Mouse (Mus musculus) limb, embryonic 12.5 days (tissue): Measurements from ENCODE around the gene Klf13. TPM values are rescaled to one million over a fixed set of nuclear protein-coding genes. Genes with fewer than 3 reads are reported as not detected.
A peak's percentile ranks its signal among the peaks of the same experiment; 100 is the strongest.

ENCODE experiments used
- ATAC-seq: fragments of 200-750 bp; cut with Nextera tagmentation; 2 replicates; pipeline ENCODE4 v1.8.0; 2017; ENCODE audit warnings: low read depth, moderate TSS enrichment; ENCODE audit not compliant: insufficient number of reproducible peaks, insufficient read depth, low FRiP score, low TSS enrichment
- H3K27ac ChIP-seq: fragments of 300-500 bp; sonication (generic); 2 replicates; pipeline ENCODE4 v1.5.1; 2016; ENCODE audit warnings: mild to moderate bottlenecking, moderate library complexity
- H3K27me3 ChIP-seq: fragments of 300-500 bp; sonication (generic); 2 replicates; pipeline ENCODE4 v1.6.1; 2016; ENCODE audit warnings: mild to moderate bottlenecking, moderate library complexity
- H3K36me3 ChIP-seq: fragments of 300-500 bp; sonication (generic); 2 replicates; pipeline ENCODE4 v1.6.1; 2016; ENCODE audit warnings: mild to moderate bottlenecking, moderate library complexity
- H3K4me1 ChIP-seq: fragments of 300-500 bp; sonication (generic); replicated peaks from 2 replicates; pipeline ENCODE4 v1.6.1; 2016
- H3K4me2 ChIP-seq: fragments of 300-500 bp; sonication (generic); 2 replicates; pipeline ENCODE4 v1.6.1; 2016; ENCODE audit warnings: mild to moderate bottlenecking, moderate library complexity
- H3K4me3 ChIP-seq: fragments of 300-500 bp; sonication (generic); replicated peaks from 2 replicates; pipeline ENCODE4 v1.5.1; 2016; ENCODE audit warnings: mild to moderate bottlenecking
- H3K9ac ChIP-seq: fragments of 300-500 bp; sonication (generic); replicated peaks from 2 replicates; pipeline ENCODE4 v1.6.1; 2016; ENCODE audit warnings: mild to moderate bottlenecking, moderate library complexity
- H3K9me3 ChIP-seq: fragments of 300-500 bp; sonication (generic); 2 replicates; pipeline ENCODE4 v1.6.1; 2016; ENCODE audit warnings: mild to moderate bottlenecking, moderate library complexity
- WGBS: fragments of 180-500 bp; shearing (Covaris S2); methylation state at CpG from one replicate; pipeline ENCODE4 v1.1.7; 2016; 5-methylcytosine and 5-hydroxymethylcytosine counted together
- polyA plus RNA-seq: library from polyadenylated mRNA; unstranded; fragments of >200 nt; fragmentation: Nextera tagmentation; extraction: Ambion mirVana; gene quantifications from 2 replicates; pipeline ENCODE4 v1.2.1, GENCODE M21; 2016

Klf13 gene
- polyA plus RNA-seq, 1 experiment from 2014 or later = 17.0 TPM

GRCm38 (mm10) chr7:63922975-63923374 lies 15.7 kb downstream of the Klf13 start:
- peaks cover 36% of the 10 kb centered on the region for H3K4me1 ChIP-seq
- WGBS = 97% methylated on average over 1 of the region's 1 CpGs

DNA sequence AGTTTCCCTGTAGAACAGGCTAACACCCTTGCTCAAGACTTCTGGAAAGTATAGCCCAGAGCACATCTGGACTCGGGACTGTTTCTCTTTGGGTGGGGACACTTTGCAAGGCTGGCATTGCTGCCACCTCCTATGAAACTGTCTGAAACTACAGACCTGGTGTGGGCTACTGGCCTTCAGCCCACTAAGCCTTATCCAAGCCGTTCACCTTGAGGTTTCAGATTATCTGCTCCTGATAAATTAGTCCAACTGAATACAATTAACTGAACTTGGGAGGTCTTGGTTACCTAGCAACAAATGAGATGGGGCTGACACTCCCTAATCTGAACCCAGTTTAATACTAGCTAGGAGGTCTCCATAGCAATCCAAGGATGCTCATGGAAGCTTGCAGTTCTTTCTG lies 16.1 kb downstream of the Klf13 start:
- Histone ChIP-seq H3K27ac (no peak overlapping the region), H3K36me3 (no peaks in the 10 kb centered on the region), H3K4me1 (peaks cover 36% of the 10 kb centered on the region), H3K27me3 (no peaks in the 10 kb centered on the region), H3K4me3 (no peak overlapping the region), H3K9me3 (no peaks in the 10 kb centered on the region), H3K4me2 (no peak overlapping the region), H3K9ac (no peak overlapping the region)
- ATAC-seq = no peak
- WGBS = 71% methylated on average over 2 of the region's 2 CpGs

More at GRCm38 (mm10) chr7:63922975-63923374, 15.7 kb downstream of the Klf13 start:
- H3K27ac ChIP-seq = no peak overlapping the region
- H3K9me3 ChIP-seq = no peaks in the 10 kb centered on the region
- H3K4me2 ChIP-seq = no peak overlapping the region
- no peaks in the 10 kb centered on the region for H3K27me3 ChIP-seq
- no peaks in the 10 kb centered on the region for H3K36me3 ChIP-seq
- H3K9ac ChIP-seq = no peak overlapping the region
- H3K4me3 ChIP-seq = no peak overlapping the region
- no peak for ATAC-seq

DNA sequence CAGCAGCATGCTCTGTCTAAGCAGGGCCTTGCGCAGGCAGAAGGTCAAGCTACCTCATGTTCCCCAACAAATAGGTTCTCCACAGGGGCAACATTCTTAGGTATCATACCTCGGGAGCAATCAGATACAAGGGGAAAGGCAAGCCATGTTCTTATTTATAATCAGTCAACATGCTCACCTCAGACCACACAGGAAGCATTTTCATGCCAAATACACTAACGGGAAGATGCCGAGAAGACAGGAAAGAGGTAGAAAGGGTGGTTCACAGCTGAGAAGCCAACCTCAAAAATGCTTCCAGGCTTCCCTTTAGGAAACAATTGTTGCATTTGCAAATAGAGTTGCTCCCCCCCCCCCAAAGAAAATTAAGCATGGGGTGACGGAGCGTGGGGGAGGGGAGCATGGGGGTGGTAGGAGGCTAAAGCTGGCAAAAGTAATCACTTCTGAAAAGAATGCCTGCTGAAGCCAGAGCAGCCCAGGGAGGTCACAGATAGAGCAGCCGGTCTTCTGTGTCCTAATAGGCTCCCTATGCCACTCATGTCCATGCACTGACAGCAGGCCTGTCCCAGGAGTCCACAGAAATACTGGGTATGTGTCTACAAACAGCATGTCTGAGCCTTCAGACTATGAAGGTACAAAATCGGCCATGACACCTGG lies 16.7 kb downstream of the Klf13 start:
- no peak overlapping the region for H3K4me3 ChIP-seq
- no peaks in the 10 kb centered on the region for H3K27me3 ChIP-seq
- peaks cover 36% of the 10 kb centered on the region for H3K4me1 ChIP-seq
- H3K4me2 ChIP-seq = no peak overlapping the region
- no peak for ATAC-seq
- no peak overlapping the region for H3K27ac ChIP-seq
- 84% methylated on average over 8 of the region's 8 CpGs for WGBS
- H3K36me3 ChIP-seq = no peaks in the 10 kb centered on the region
- H3K9me3 ChIP-seq = no peaks in the 10 kb centered on the region
- H3K9ac ChIP-seq = no peak overlapping the region

- WGBS = 85% methylated on average over 12 of the region's 12 CpGs
- H3K9me3 ChIP-seq = no peaks in the 10 kb centered on the region
- H3K4me3 ChIP-seq = no peak overlapping the region
- no peak overlapping the region for H3K9ac ChIP-seq
- H3K27ac ChIP-seq = no peak overlapping the region
- H3K27me3 ChIP-seq = no peaks in the 10 kb centered on the region
- H3K4me2 ChIP-seq = no peak overlapping the region
- H3K4me1 ChIP-seq = peaks cover 17% of the 10 kb centered on the region
- no peaks in the 10 kb centered on the region for H3K36me3 ChIP-seq
- ATAC-seq = no peak
Observed at GRCm38 (mm10) chr7:63918771-63919768, 19.6 kb downstream of the Klf13 start.

GRCm38 (mm10) chr7:63917693-63918092 lies 21.0 kb downstream of the Klf13 start:
- Histone ChIP-seq H3K9ac (no peak overlapping the region), H3K4me3 (no peak overlapping the region), H3K4me2 (no peak overlapping the region), H3K27ac (no peak overlapping the region), H3K4me1 (peaks cover 25% of the 10 kb centered on the region), H3K36me3 (no peaks in the 10 kb centered on the region), H3K9me3 (no peaks in the 10 kb centered on the region), H3K27me3 (no peaks in the 10 kb centered on the region)
- WGBS = 78% methylated on average over 6 of the region's 6 CpGs
- no peak for ATAC-seq

DNA sequence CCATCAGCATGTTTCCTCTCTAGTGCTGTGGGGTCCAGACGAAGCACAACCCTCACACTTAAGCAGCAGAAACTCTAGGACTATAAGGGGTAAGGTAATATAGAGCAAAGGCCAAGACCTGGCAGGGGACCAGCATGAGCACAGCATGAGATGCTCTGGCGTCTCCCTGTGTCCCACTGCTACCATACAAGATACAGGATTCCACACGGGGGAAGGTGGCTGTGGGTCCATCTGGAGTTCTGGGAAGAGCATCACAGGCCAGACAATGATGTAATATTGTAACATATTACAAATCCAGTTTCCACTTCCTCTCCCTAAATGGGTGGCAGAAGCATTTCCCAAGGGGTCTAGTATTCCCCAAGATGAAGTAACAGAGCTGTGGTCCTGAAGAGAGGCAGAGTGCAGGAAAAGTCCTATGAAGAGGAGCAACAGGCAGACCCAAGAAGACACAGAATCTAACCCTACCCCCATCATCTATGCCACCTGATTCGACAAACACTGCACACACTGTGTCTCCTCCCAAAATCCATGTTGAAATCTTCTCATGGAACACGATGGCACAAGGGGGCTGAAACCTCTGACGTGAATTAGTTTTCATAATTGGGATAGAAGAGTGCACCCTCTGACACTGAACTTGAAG lies 22.3 kb downstream of the Klf13 start, which contains the start of gene E030018B13Rik:
E030018B13Rik (plus strand) TSS at position 590 of the 640 bp plus-strand sequence.
- H3K9ac ChIP-seq = no peak within 1 kb of the TSS
- WGBS = 85% methylated on average over 6 of the region's 6 CpGs
- no peak within 1 kb of the TSS for H3K4me2 ChIP-seq
- peaks cover 34% of the 10 kb centered on the region for H3K4me1 ChIP-seq
- no peaks in the 10 kb centered on the region for H3K27me3 ChIP-seq
- no peak for ATAC-seq
- H3K27ac ChIP-seq = no peak within 1 kb of the TSS
- H3K36me3 ChIP-seq = no peaks in the 10 kb centered on the region
- no peak within 1 kb of the TSS for H3K4me3 ChIP-seq
- no peaks in the 10 kb centered on the region for H3K9me3 ChIP-seq

DNA sequence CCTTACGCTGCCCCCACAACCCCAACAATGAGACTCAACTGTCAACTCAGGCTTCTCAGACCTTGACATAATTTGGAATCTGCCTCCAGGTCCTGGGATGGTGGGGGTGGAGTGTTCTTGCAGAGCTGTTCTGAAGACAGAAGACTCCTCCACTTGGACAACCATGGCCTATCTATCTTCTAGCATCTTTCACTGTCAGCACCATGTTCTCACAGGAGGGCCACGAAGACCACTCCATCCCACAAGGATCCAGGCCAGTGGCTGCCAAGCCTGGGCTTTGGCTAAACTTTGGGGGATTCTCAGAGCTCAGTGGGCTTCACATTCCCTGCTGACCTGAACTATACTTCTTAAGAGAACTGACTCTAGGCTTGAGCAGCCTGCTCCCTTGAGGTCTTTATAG lies 23.8 kb downstream of the Klf13 start:
- Histone ChIP-seq H3K9ac (no peak overlapping the region), H3K4me1 (peaks cover 48% of the 10 kb centered on the region), H3K9me3 (no peaks in the 10 kb centered on the region), H3K4me3 (no peak overlapping the region), H3K27ac (no peak overlapping the region), H3K27me3 (no peaks in the 10 kb centered on the region), H3K4me2 (no peak overlapping the region), H3K36me3 (no peaks in the 10 kb centered on the region)
- WGBS = 89% methylated on average over 2 of the region's 2 CpGs
- no peak for ATAC-seq

GRCm38 (mm10) chr7:63913724-63914692 lies 24.7 kb downstream of the Klf13 start:
- ATAC-seq = no peak
- H3K27ac ChIP-seq = peak overlapping the region; percentile 53

DNA sequence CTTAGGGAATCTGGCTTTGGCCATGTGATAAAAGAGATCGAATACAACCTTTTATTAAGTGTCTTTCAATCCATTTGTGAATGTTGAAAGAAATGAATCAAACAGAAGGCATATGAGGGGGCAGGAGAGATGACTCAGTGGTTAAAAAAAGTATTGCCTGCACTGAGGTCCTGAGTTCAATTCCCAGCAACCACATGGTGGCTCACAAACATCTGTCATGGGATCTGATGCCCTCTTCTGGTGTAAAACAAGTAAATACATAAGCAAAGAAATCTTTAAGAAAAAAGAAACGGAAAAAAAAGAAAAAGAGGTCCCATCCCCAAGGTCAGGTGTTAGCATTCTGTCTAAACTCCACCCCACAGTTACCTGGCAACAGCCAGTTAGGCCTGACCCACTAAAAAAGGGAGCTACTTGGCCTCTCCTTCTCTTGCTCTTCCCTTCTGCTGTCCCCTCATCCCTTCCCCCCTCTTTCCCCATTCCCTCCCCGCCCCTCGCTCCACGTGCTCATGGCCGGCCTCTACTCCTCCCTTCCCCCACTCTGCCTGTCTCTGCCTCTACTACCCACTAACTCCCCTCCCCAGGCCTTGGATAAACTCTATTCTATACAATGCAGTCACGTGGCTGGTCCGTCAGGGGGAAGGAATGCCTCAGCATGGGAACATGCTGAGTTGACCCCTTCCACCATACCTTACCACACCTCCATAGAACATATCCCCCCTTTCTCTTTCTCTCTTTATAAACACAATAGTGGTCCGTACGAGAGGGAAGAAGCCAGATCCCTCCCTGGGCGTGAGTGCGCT lies 25.6 kb downstream of the Klf13 start:
- Histone ChIP-seq H3K27me3 (no peaks in the 10 kb centered on the region), H3K4me1 (peaks cover 61% of the 10 kb centered on the region), H3K36me3 (no peaks in the 10 kb centered on the region), H3K9me3 (no peaks in the 10 kb centered on the region), H3K4me2 (no peak overlapping the region), H3K9ac (no peak overlapping the region), H3K27ac (peak overlapping the region; percentile 53), H3K4me3 (no peak overlapping the region)
- ATAC-seq = no peak
- 37% methylated on average over 12 of the region's 12 CpGs for WGBS

More at GRCm38 (mm10) chr7:63913724-63914692, 24.7 kb downstream of the Klf13 start:
- 43% methylated on average over 10 of the region's 10 CpGs for WGBS
- Histone ChIP-seq H3K4me2 (no peak overlapping the region), H3K4me1 (peaks cover 52% of the 10 kb centered on the region), H3K9me3 (no peaks in the 10 kb centered on the region), H3K27me3 (no peaks in the 10 kb centered on the region), H3K36me3 (no peaks in the 10 kb centered on the region), H3K4me3 (no peak overlapping the region), H3K9ac (no peak overlapping the region)
